Mouse (Mus musculus) C2C12 (cell line): ENCODE results near the gene Vps25. TPM values are rescaled to one million over a fixed set of nuclear protein-coding genes. Genes with fewer than 3 reads are reported as not detected.

ENCODE experiments used
- H3K27me3 ChIP-seq: one replicate; pipeline ENCODE4 v1.6.1; 2011; ENCODE audit not compliant: control insufficient read depth, insufficient read depth, insufficient read length
- H3K36me3 ChIP-seq: one replicate; pipeline ENCODE4 v1.6.1; 2011; ENCODE audit not compliant: control insufficient read depth, insufficient read depth
- H3K4me3 ChIP-seq: one replicate; pipeline ENCODE4 v1.5.1; 2011; ENCODE audit warnings: mild to moderate bottlenecking, control low read depth; ENCODE audit not compliant: poor library complexity, insufficient read depth, severe bottlenecking
- H3K79me2 ChIP-seq: one replicate; pipeline ENCODE4 v1.6.1; 2011; ENCODE audit not compliant: control insufficient read depth, insufficient read depth
- H3K79me3 ChIP-seq: one replicate; pipeline ENCODE4 v1.6.1; 2011; ENCODE audit warnings: low read depth, control low read depth
- H3ac ChIP-seq: one replicate; pipeline ENCODE3; 2011; ENCODE audit warnings: low read depth; ENCODE audit not compliant: control insufficient read depth, insufficient read length
- CEBPB ChIP-seq: IDR thresholded peaks from one replicate; pipeline ENCODE4 v1.6.1; 2011; ENCODE audit warnings: low read depth, mild to moderate bottlenecking, control low read depth, moderate library complexity
- CTCF ChIP-seq: IDR thresholded peaks from one replicate; pipeline ENCODE4 v1.5.1; 2011; ENCODE audit not compliant: control insufficient read depth, insufficient read depth, insufficient read length
- FOSL1 ChIP-seq: IDR thresholded peaks from one replicate; pipeline ENCODE4 v1.8.0; 2011; ENCODE audit warnings: mild to moderate bottlenecking, low read length; ENCODE audit not compliant: poor library complexity, insufficient read depth, severe bottlenecking
- MAX ChIP-seq: IDR thresholded peaks from one replicate; pipeline ENCODE4 v1.6.1; 2011; ENCODE audit warnings: mild to moderate bottlenecking, control low read depth
- MYOD1 ChIP-seq: IDR thresholded peaks from one replicate; pipeline ENCODE4 v1.6.1; 2011; ENCODE audit warnings: low read depth; ENCODE audit not compliant: control insufficient read depth, insufficient read length
- MYOG ChIP-seq: IDR thresholded peaks from one replicate; pipeline ENCODE4 v1.6.1; 2011; ENCODE audit not compliant: control insufficient read depth, insufficient read length; ENCODE audit errors: extremely low read depth
- USF1 ChIP-seq: IDR thresholded peaks from one replicate; pipeline ENCODE4 v1.6.1; 2011; ENCODE audit warnings: low read depth, mild to moderate bottlenecking, control low read depth, moderate library complexity
- long read RNA-seq, 2 experiments: library from polyadenylated mRNA; unstranded; transcript quantifications; one replicate each; pipeline ENCODE4 v2.0.0; 2019 to 2020
- polyA plus RNA-seq: library from polyadenylated mRNA; unstranded; fragments of >200 nt; fragmentation: generic; extraction: Trizol; gene quantifications from one replicate; pipeline ENCODE4 v1.2.1, GENCODE M21; 2012; ENCODE audit warnings: missing spikeins

Gene Vps25
- polyA plus RNA-seq = 116 TPM
- long read RNA-seq, experiment 1, transcript Vps25-202 (6 exons, 1,106 nt) = major isoform, 90 of 107 reads
- long read RNA-seq, experiment 1, partial matches to known transcripts = 4 of 107 reads
- long read RNA-seq, experiment 1, other reads (novel, unspliced or antisense) = 10 of 107 reads
- long read RNA-seq, experiment 2, transcript Vps25-202 (6 exons, 1,106 nt) = major isoform, 28 of 31 reads
- long read RNA-seq, experiment 2, partial matches to known transcripts = 0 of 31 reads
- long read RNA-seq, experiment 2, other reads (novel, unspliced or antisense) = 1 of 31 reads

DNA sequence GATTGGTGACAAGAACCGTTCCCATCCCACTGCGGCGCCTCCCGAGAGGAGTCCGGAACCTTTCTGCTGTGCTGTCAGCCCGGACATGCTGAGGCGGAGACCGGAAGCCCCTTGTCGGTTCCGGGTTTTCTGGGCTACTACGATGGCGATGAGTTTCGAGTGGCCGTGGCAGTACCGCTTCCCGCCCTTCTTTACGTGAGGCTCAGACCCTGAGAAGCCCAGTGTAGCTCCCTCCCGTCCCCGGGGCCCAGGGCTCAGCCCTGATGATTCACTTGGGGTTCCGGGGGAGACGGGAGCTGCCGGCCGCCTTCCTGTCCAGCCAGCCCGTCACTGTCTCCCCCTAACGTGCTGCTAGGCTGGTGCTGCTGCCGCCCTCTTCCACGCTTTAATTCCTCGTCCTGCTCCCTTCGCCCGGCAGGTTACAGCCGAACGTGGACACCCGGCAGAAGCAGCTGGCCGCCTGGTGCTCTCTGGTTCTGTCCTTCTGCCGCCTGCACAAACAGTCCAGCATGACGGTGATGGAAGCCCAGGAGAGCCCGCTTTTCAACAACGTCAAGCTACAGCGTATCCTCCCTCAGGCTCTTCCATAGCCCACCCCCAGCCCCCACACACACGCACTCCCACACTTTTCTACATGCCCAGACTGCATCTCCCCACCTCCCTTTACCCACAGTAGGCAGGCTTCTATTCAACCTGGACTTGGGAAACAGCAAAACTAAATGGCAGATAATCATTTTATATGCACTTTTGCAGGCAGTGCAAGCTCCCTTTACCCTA, at the start of gene Vps25:
TSS of gene Vps25 (plus strand) at position 95 of the 777 bp plus-strand sequence.
- peaks cover under 1% of the 10 kb centered on the region for H3K36me3 ChIP-seq
- H3ac ChIP-seq = peak within 1 kb of the TSS; percentile 82
- no peaks in the 10 kb centered on the region for H3K27me3 ChIP-seq
- TF ChIP-seq MAX (peak; percentile 75), MYOG (no peak), CEBPB (no peak), MYOD1 (no peak), CTCF (no peak), USF1 (no peak), FOSL1 (no peak)
- H3K79me3 ChIP-seq = no peaks in the 10 kb centered on the region
- peak within 1 kb of the TSS; percentile 76 for H3K4me3 ChIP-seq
- peaks cover 13% of the 10 kb centered on the region for H3K79me2 ChIP-seq

GRCm38 (mm10) chr11:101211970-101212369, 41.5 kb upstream of the Vps25 start:
- no peaks in the 10 kb centered on the region for H3K79me3 ChIP-seq
- H3ac ChIP-seq = no peak overlapping the region
- H3K36me3 ChIP-seq = peaks cover 31% of the 10 kb centered on the region
- H3K4me3 ChIP-seq = no peak overlapping the region
- TF ChIP-seq CTCF (no peak), MYOG (no peak), FOSL1 (no peak), MYOD1 (no peak), CEBPB (no peak), USF1 (no peak), MAX (no peak)
- no peaks in the 10 kb centered on the region for H3K27me3 ChIP-seq
- no peaks in the 10 kb centered on the region for H3K79me2 ChIP-seq

DNA sequence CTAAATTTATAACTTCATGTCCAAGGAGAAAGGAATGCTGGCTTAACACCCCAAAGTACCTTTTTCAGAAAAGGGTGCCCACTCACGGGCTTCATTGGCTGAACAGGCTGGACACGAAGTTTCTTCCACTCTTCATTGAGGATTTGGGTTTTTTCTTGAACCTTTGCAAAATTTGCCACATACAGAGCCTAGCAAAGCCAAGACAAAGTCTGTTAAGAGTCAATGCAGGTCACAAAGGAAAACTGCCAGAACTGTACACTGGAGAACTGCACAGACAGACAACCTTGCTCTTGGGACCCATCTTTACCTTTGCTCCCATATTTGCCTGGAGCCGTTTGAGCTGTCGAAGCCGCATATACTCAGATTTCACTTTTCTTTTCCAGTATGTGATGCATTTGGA, 36.6 kb upstream of the Vps25 start:
- no peaks in the 10 kb centered on the region for H3K27me3 ChIP-seq
- peaks cover 20% of the 10 kb centered on the region for H3K36me3 ChIP-seq
- no peak overlapping the region for H3K4me3 ChIP-seq
- H3ac ChIP-seq = no peak overlapping the region
- H3K79me3 ChIP-seq = no peaks in the 10 kb centered on the region
- no peaks in the 10 kb centered on the region for H3K79me2 ChIP-seq
- TF ChIP-seq CEBPB (no peak), MYOD1 (no peak), MAX (no peak), CTCF (no peak), USF1 (no peak), FOSL1 (no peak), MYOG (no peak)

DNA sequence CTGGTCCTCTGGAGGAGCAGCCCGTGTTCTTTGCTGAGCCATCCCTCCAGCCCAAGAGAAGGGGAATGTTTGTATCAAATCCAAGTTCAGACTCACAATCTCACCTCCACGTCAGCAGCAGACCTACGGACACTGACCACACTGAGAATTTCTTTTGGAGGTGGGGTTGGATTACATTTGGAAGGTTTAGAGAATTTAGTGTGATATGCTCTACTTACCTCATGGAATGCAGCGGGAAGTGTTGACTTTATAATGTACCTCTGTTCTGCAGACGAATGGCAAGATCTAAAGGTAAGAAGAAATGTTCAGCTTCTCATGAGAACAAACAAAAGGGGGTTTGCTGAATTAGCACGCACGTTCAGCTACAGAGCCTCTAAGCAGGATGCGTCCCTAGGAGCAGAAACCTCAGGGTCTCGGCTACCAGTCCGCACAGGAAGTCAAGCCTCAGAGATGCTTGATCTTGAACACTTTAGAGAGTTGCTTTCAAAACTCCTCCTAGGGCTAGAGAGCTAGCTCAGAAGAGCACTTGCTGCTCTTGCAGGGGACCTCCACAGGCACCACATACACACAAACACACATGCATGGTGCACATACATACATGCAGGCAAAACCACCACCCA, 35.0 kb upstream of the Vps25 start:
- Histone ChIP-seq H3K79me2 (peaks cover 7% of the 10 kb centered on the region), H3K36me3 (peaks cover 14% of the 10 kb centered on the region)
- TF ChIP-seq MAX (no peak), CTCF (no peak), CEBPB (no peak), FOSL1 (no peak), MYOG (no peak), MYOD1 (no peak)

DNA sequence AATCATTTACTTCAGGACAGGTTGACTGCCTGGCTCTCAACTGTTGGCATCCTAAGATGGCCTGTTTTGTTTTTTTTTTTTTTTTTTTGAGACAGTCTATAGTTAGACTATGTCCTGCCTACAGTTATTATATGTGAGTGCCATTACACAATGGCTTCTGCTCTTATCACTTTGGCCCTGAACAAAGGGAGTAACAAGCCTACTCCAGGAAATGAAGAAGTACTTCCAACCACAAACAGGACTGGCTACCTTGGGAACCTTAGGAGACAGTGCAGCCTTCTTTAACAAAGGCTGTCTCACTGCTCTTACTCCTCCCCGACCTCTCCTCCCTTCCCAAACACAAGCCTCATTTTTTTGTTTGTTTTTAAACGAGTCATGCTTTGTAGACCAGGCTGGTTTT, 32.7 kb upstream of the Vps25 start:
- H3K36me3 ChIP-seq = peaks cover 5% of the 10 kb centered on the region
- H3K27me3 ChIP-seq = no peaks in the 10 kb centered on the region
- no peaks in the 10 kb centered on the region for H3K79me3 ChIP-seq
- TF ChIP-seq CEBPB (no peak), MAX (no peak), USF1 (no peak), CTCF (no peak), MYOG (no peak), MYOD1 (no peak), FOSL1 (no peak)
- no peak overlapping the region for H3ac ChIP-seq
- H3K79me2 ChIP-seq = peaks cover 18% of the 10 kb centered on the region
- no peak overlapping the region for H3K4me3 ChIP-seq

More for the DNA sequence above, 35.0 kb upstream of the Vps25 start:
- Histone ChIP-seq H3ac (no peak overlapping the region), H3K27me3 (no peaks in the 10 kb centered on the region), H3K4me3 (no peak overlapping the region), H3K79me3 (no peaks in the 10 kb centered on the region)
